50 mouse cellular contexts compared by ENCODE assay signal in the genomic region with DNA sequence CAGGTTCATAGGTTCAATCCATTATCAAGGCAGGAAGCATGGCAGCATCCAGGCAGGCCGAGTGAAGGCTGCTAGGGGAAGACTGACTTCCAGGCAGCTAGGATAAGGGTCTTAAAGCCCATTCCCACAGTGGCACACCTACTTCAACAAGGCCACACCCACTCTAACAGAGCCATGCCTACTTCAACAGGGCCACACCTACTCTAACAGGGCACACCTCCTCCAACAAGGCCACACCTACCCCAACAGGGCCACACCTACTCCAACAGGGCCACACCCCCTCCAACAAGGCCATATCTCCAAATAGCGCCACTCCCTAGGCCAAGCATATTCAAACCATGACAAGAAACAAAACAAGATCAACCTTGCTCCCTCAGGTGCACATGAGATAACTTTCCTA. TPM values are rescaled to one million over a fixed set of nuclear protein-coding genes. Genes with fewer than 3 reads are reported as not detected.
"Had no signal": no experiment of that assay in that cellular context is flagged by ENCODE, and none has a peak within 500 bp of the region (broad histone marks: within the 10 kb centered on the region; RNA-seq: fewer than 3 reads in every experiment).

No protein-coding gene starts in this region.

- H3K9ac ChIP-seq: heart, embryonic 12.5 days; heart, embryonic 13.5 days; heart, embryonic 15.5 days; hindbrain, embryonic 12.5 days; hindbrain, embryonic 13.5 days; hindbrain, embryonic 15.5 days; intestine, embryonic 15.5 days; kidney, embryonic 15.5 days had no signal

- ATAC-seq: hindbrain, embryonic 16.5 days; hindbrain, postnatal 0 days; inflammation-experienced regulatory T-cells, adult 6 months; intestine, embryonic 15.5 days; intestine, embryonic 16.5 days; intestine, postnatal 0 days had no signal

- DNase-seq: heart, postnatal 10 days; heart, postnatal 14 days; heart, postnatal 36 days; heart, postnatal 4 days; kidney, adult 18-20 months; kidney, adult 2 months; kidney, adult 8-10 months; kidney, adult 9 months; kidney, postnatal 10 days; kidney, postnatal 14 days; kidney, postnatal 25 days; kidney, postnatal 36 days; kidney, postnatal 4 days; layer of hippocampus, adult 9-11 months; layer of hippocampus, postnatal 36 days had no signal

- H3K36me3 ChIP-seq: heart, embryonic 10.5 days; heart, embryonic 12.5 days; heart, embryonic 13.5 days; heart, embryonic 15.5 days; hindbrain, embryonic 10.5 days; hindbrain, embryonic 12.5 days; hindbrain, embryonic 13.5 days; hindbrain, embryonic 15.5 days; intestine, embryonic 15.5 days; kidney, embryonic 15.5 days had no signal

- H3K27me3 ChIP-seq: hindbrain, embryonic 15.5 days; intestine, embryonic 15.5 days; kidney, embryonic 15.5 days had no signal

- H3K9me3 ChIP-seq: heart, embryonic 10.5 days; heart, embryonic 13.5 days; heart, embryonic 15.5 days; hindbrain, embryonic 10.5 days; hindbrain, embryonic 12.5 days; hindbrain, embryonic 13.5 days; hindbrain, embryonic 15.5 days; intestine, embryonic 15.5 days; kidney, embryonic 15.5 days had no signal

- H3K27ac ChIP-seq: heart, embryonic 10.5 days; heart, embryonic 13.5 days; heart, embryonic 15.5 days; hindbrain, embryonic 10.5 days; hindbrain, embryonic 12.5 days; hindbrain, embryonic 13.5 days; hindbrain, embryonic 15.5 days; hindbrain, postnatal 0 days; intestine, embryonic 15.5 days; kidney, embryonic 15.5 days; kidney, postnatal 0 days; layer of hippocampus, adult 2 months had no signal

- H3K4me3 ChIP-seq: heart, embryonic 10.5 days; heart, embryonic 12.5 days; heart, embryonic 13.5 days; heart, embryonic 15.5 days; hindbrain, embryonic 10.5 days; hindbrain, embryonic 12.5 days; hindbrain, embryonic 13.5 days; hindbrain, embryonic 15.5 days; intestine, embryonic 15.5 days; kidney, embryonic 15.5 days; layer of hippocampus, adult 2 months had no signal

- H3K4me1 ChIP-seq: heart, embryonic 10.5 days; heart, embryonic 12.5 days; heart, embryonic 13.5 days; heart, embryonic 15.5 days; intestine, embryonic 15.5 days had no signal

- H3K4me2 ChIP-seq: heart, embryonic 11.5 days; heart, embryonic 12.5 days; heart, embryonic 13.5 days; heart, embryonic 15.5 days; hindbrain, embryonic 12.5 days; hindbrain, embryonic 13.5 days; hindbrain, embryonic 15.5 days; intestine, embryonic 15.5 days; kidney, embryonic 15.5 days had no signal

RNA-seq across cellular contexts. Expression of a gene that starts 11.7 kb away (rescaled TPM):
- total RNA-seq: heart, postnatal 10 days; heart, postnatal 14 days; heart, postnatal 25 days; heart, postnatal 36 days; heart, postnatal 4 days; hematopoietic stem cell, adult 5-6 weeks; hindbrain, postnatal 0 days; layer of hippocampus, adult 18-20 months; layer of hippocampus, adult 2 months; layer of hippocampus, adult 8-10 months; layer of hippocampus, postnatal 10 days; layer of hippocampus, postnatal 14 days; layer of hippocampus, postnatal 25 days; layer of hippocampus, postnatal 36 days; left cerebral cortex, adult 18-20 months; left cerebral cortex, adult 8-10 months had no signal
- polyA plus RNA-seq: heart, embryonic 10.5 days; heart, embryonic 11.5 days; heart, embryonic 12.5 days; heart, embryonic 13.5 days; heart, embryonic 14.5 days; heart, embryonic 15.5 days; heart, embryonic 16.5 days; heart, postnatal 0 days; hindbrain, embryonic 10.5 days; hindbrain, embryonic 11.5 days; hindbrain, embryonic 12.5 days; hindbrain, embryonic 13.5 days; hindbrain, embryonic 15.5 days; hindbrain, embryonic 16.5 days; hindbrain, postnatal 0 days; inflammation-experienced regulatory T-cells, adult 6 months; intestine, embryonic 14.5 days; intestine, embryonic 15.5 days; intestine, embryonic 16.5 days; intestine, postnatal 0 days; kidney, adult 2 months; kidney, embryonic 14.5 days; kidney, embryonic 15.5 days; kidney, embryonic 16.5 days; kidney, postnatal 0 days; large intestine, adult 2 months had no signal
